ENCODE assay signal across 24 mouse cellular contexts in the genomic region with DNA sequence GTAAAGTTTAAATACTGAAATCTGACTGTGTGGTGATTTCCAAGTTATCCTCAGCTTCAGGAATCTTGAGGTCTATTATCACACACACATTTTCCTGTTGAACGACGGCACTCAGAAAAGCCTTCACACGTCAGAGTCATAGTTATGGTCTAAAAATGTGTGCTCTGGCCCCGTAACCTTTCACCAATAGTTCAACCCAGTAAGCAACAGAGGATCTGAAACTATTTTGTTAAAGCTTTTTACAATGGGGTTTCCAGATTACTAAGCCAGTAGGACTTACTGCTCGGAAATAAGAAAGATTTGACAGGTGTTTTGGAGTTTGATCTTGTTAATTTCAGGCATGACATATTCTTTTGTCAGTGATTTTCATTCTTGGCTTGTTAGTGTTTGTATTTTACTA. TPM values are rescaled to one million over a fixed set of nuclear protein-coding genes. Genes with fewer than 3 reads are reported as not detected.
DNase-seq lines count a peak whose midpoint lies in the region; ATAC-seq lines count a peak whose summit lies in the region.
"Had no signal": no experiment of that assay in that cellular context is flagged by ENCODE, and none has a peak within 500 bp of the region (broad histone marks: within the 10 kb centered on the region; RNA-seq: fewer than 3 reads in every experiment).

No protein-coding gene starts in this region.

- H3K36me3 ChIP-seq in midbrain, embryonic 10.5 days: no peaks in the 10 kb centered on the region
- H3K36me3 ChIP-seq: forebrain, embryonic 10.5 days; heart, embryonic 12.5 days; heart, embryonic 15.5 days had no signal

- H3K27ac ChIP-seq in midbrain, embryonic 10.5 days (replicated peaks): no peak overlapping the region
- H3K27ac ChIP-seq: forebrain, embryonic 10.5 days; forebrain, embryonic 13.5 days; gastrocnemius, adult 2 months; heart, embryonic 15.5 days; hindbrain, embryonic 14.5 days; hindbrain, postnatal 0 days had no signal

- DNase-seq in A20 (ENCODE audit: low read depth, low spot score): peak; percentile 79
- peak; percentile 55 for DNase-seq in induced T-regulatory cell, adult 2 months (ENCODE audit: low read depth)
- no peak for DNase-seq in midbrain, embryonic 10.5 days (ENCODE audit: low spot score)
- no peak for DNase-seq in frontal cortex, postnatal 14 days (ENCODE audit: low spot score in 2 of 2)
- no peak for DNase-seq in cerebellum, adult 9-10 months
- DNase-seq: adrenal gland, adult 2 months; adrenal gland, postnatal 14 days; cerebellum, adult 11-12 months; cerebellum, adult 8-10 months; cerebellum, postnatal 14 days; gastrocnemius, adult 2 months; gastrocnemius, postnatal 14 days; heart, adult 11 months; heart, postnatal 10 days; heart, postnatal 36 days had no signal

- no peaks in the 10 kb centered on the region for H3K27me3 ChIP-seq in midbrain, embryonic 10.5 days (ENCODE audit: low read depth, poor library complexity, severe bottlenecking)
- H3K27me3 ChIP-seq: forebrain, embryonic 13.5 days; heart, embryonic 12.5 days; heart, embryonic 15.5 days had no signal

- WGBS in midbrain, embryonic 10.5 days: 82% methylated on average over 5 of the region's 5 CpGs

- H3K9me3 ChIP-seq in midbrain, embryonic 10.5 days (replicated peaks): no peaks in the 10 kb centered on the region
- H3K9me3 ChIP-seq: forebrain, embryonic 10.5 days; forebrain, embryonic 13.5 days; heart, embryonic 12.5 days; heart, embryonic 15.5 days had no signal

- ATAC-seq in CD4-positive, CD25-positive, alpha-beta regulatory T cell, adult 4 months: peak; percentile 36
- ATAC-seq in neutrophil, adult 5-6 weeks (ENCODE audit: extremely low read depth, insufficient number of reproducible peaks, low FRiP score, poor library complexity, severe bottlenecking): peak; percentile 33; the same call in 1 of the 2 replicates
- ATAC-seq: forebrain, embryonic 13.5 days; forebrain, embryonic 16.5 days; hindbrain, postnatal 0 days had no signal

- H3K4me3 ChIP-seq in midbrain, embryonic 10.5 days: no peak overlapping the region
- H3K4me3 ChIP-seq: forebrain, embryonic 10.5 days; forebrain, embryonic 13.5 days; gastrocnemius, adult 2 months; heart, embryonic 12.5 days; heart, embryonic 15.5 days had no signal

- no peaks in the 10 kb centered on the region for H3K4me1 ChIP-seq in midbrain, embryonic 10.5 days
- H3K4me1 ChIP-seq: forebrain, embryonic 10.5 days; forebrain, embryonic 13.5 days; heart, embryonic 12.5 days; heart, embryonic 15.5 days had no signal

RNA-seq across cellular contexts. Expression of gene St8sia4, which starts 43.0 kb away (rescaled TPM):
- 10 to 100 TPM; 50.7 to 56.5 TPM for polyA plus RNA-seq in CD4-positive, CD25-positive, alpha-beta regulatory T cell, adult 4 months (2017; shearing (Covaris generic))
- 283 and 298 TPM in 2 replicates for total RNA-seq in neutrophil, adult 5-6 weeks (2017)
- 6.6 and 9.4 TPM in 2 replicates for polyA plus RNA-seq in midbrain, embryonic 10.5 days (2016; fragmentation: Nextera tagmentation; extraction: Ambion mirVana)

Comparison
In these comparisons a context has a peak if more than half of its experiments do, and no peak if none do; other contexts are left out.
1. DNase-seq: peak in A20 (single experiment) and induced T-regulatory cell, adult 2 months (single experiment); none in midbrain, embryonic 10.5 days (single experiment), frontal cortex, postnatal 14 days (0 of 2) and cerebellum, adult 9-10 months (single experiment).